In genomic region chr14:76595048-76595859, GRCm38 (mm10) we compare ENCODE assay signal across 13 mouse cellular contexts. TPM values are rescaled to one million over a fixed set of nuclear protein-coding genes. Genes with fewer than 3 reads are reported as not detected.
DNase-seq lines count a peak whose midpoint lies in the region; ATAC-seq and TF ChIP-seq lines count a peak whose summit lies in the region.
"Had no signal": no experiment of that assay in that cellular context is flagged by ENCODE, and none has a peak within 500 bp of the region (broad histone marks: within the 10 kb centered on the region; RNA-seq: fewer than 3 reads in every experiment).

No protein-coding gene starts in this region.

- H3K27me3 ChIP-seq in hindbrain, postnatal 0 days (ENCODE audit: insufficient read depth, low read length) = no peaks in the 10 kb centered on the region
- no peaks in the 10 kb centered on the region for H3K27me3 ChIP-seq in hindbrain, embryonic 12.5 days
- H3K27me3 ChIP-seq: forebrain, embryonic 13.5 days; kidney, embryonic 15.5 days had no signal

- H3K4me3 ChIP-seq in hindbrain, postnatal 0 days (ENCODE audit: low read length) = no peak overlapping the region
- H3K4me3 ChIP-seq in hindbrain, embryonic 12.5 days = no peak overlapping the region
- H3K4me3 ChIP-seq: forebrain, embryonic 13.5 days; hindbrain, embryonic 10.5 days; kidney, embryonic 15.5 days had no signal

- peak overlapping the region; percentile 11; the same call in 1 of the 2 replicates for H3K27ac ChIP-seq in hindbrain, postnatal 0 days
- no peak overlapping the region; the same call in 1 of the 2 replicates for H3K27ac ChIP-seq in hindbrain, embryonic 12.5 days
- H3K27ac ChIP-seq: forebrain, embryonic 13.5 days; hindbrain, embryonic 10.5 days; kidney, embryonic 15.5 days had no signal

- peaks cover 10% of the 10 kb centered on the region; the same call in 1 of the 2 replicates for H3K4me1 ChIP-seq in hindbrain, postnatal 0 days (ENCODE audit: insufficient read depth, low read length)
- H3K4me1 ChIP-seq in hindbrain, embryonic 12.5 days = peaks cover 19% of the 10 kb centered on the region

- ATAC-seq in hindbrain, postnatal 0 days = no peak
- ATAC-seq in hindbrain, embryonic 12.5 days (ENCODE audit: low FRiP score) = no peak
- ATAC-seq: forebrain, embryonic 13.5 days had no signal

- H3K4me2 ChIP-seq in hindbrain, postnatal 0 days (ENCODE audit: low read depth, low read length) = no peak overlapping the region
- no peak overlapping the region for H3K4me2 ChIP-seq in hindbrain, embryonic 12.5 days (replicated peaks)
- H3K4me2 ChIP-seq: forebrain, embryonic 13.5 days; kidney, embryonic 15.5 days had no signal

- H3K9ac ChIP-seq in hindbrain, postnatal 0 days (replicated peaks; ENCODE audit: low read length) = no peak overlapping the region
- no peak overlapping the region for H3K9ac ChIP-seq in hindbrain, embryonic 12.5 days
- H3K9ac ChIP-seq: forebrain, embryonic 13.5 days; kidney, embryonic 15.5 days had no signal

- H3K9me3 ChIP-seq in hindbrain, postnatal 0 days (ENCODE audit: low read length) = no peaks in the 10 kb centered on the region
- no peaks in the 10 kb centered on the region for H3K9me3 ChIP-seq in hindbrain, embryonic 12.5 days (replicated peaks)
- H3K9me3 ChIP-seq: forebrain, embryonic 13.5 days; hindbrain, embryonic 10.5 days; kidney, embryonic 15.5 days had no signal

- peak; percentile 26 to 80 for DNase-seq in adrenal gland, adult (ENCODE audit: inconsistent age in 2 of 2, low spot score in 1 of 2)
- no peak for DNase-seq in adrenal gland, adult 18-20 months (ENCODE audit: low spot score in 2 of 2)
- peak; percentile 58 for DNase-seq in hindbrain, postnatal 0 days (ENCODE audit: low spot score)
- peak; percentile 6 for DNase-seq in right cerebral cortex, adult 18-20 months
- no peak for DNase-seq in right cerebral cortex, postnatal 4 days
- DNase-seq in testis, postnatal 10 days (ENCODE audit: low spot score) = peak; percentile 42
- DNase-seq in kidney, adult 8-10 months = no peak
- DNase-seq: embryo, embryonic 11 days had no signal

- no peak for TF ChIP-seq CTCF in hindbrain, postnatal 0 days (IDR thresholded peaks at IDR 0.05; ENCODE audit: low read depth)

- H3K36me3 ChIP-seq in hindbrain, postnatal 0 days (ENCODE audit: insufficient read depth, low read length) = no peaks in the 10 kb centered on the region
- H3K36me3 ChIP-seq in hindbrain, embryonic 12.5 days = no peaks in the 10 kb centered on the region
- H3K36me3 ChIP-seq: hindbrain, embryonic 10.5 days; kidney, embryonic 15.5 days had no signal

- WGBS in hindbrain, postnatal 0 days = 42% methylated on average over 9 of the region's 9 CpGs
- 65% methylated on average over 9 of the region's 9 CpGs for WGBS in hindbrain, embryonic 12.5 days

RNA-seq across cellular contexts. Expression of gene Serp2, which starts 38.6 kb away (rescaled TPM):
- total RNA-seq in adrenal gland, adult 18-20 months (2021) = 1 to 10 TPM; 4.8 to 5.0 TPM
- total RNA-seq in hindbrain, postnatal 0 days (2014; rRNA removed) = 125 and 187 TPM in 2 replicates
- polyA plus RNA-seq in hindbrain, postnatal 0 days (2015; fragmentation: Nextera tagmentation; extraction: Ambion mirVana) = 243 and 245 TPM in 2 replicates
- 59.0 and 59.8 TPM in 2 replicates for polyA plus RNA-seq in hindbrain, embryonic 12.5 days (2016; fragmentation: Nextera tagmentation; extraction: Ambion mirVana)
- total RNA-seq: monocyte, adult 5-6 weeks had no signal

Comparison
In these comparisons a context has a peak if more than half of its experiments do, and no peak if none do; other contexts are left out.
1. DNase-seq: peak in adrenal gland, adult (2 of 2), hindbrain, postnatal 0 days (single experiment), right cerebral cortex, adult 18-20 months (single experiment) and testis, postnatal 10 days (single experiment); none in adrenal gland, adult 18-20 months (0 of 2), right cerebral cortex, postnatal 4 days (single experiment) and kidney, adult 8-10 months (0 of 2).
2. RNA of gene Serp2, which starts 38.6 kb away (total RNA-seq): 125 to 187 TPM in hindbrain, postnatal 0 days; 4.8 to 5.0 TPM in adrenal gland, adult 18-20 months; every median in the first group is over 10 times any median in the second.